Mouse (Mus musculus) adrenal gland, adult 2 months (tissue): ENCODE measurements around the gene Uqcrc2. TPM values are rescaled to one million over a fixed set of nuclear protein-coding genes. Genes with fewer than 3 reads are reported as not detected.

Experiments
- DNase-seq: peaks from one replicate; pipeline ENCODE4 v3.0.0; 2021
- polyA plus RNA-seq: library from polyadenylated mRNA; depleted of rRNA; stranded (reverse); fragments of >200 nt; gene quantifications from 2 replicates; pipeline ENCODE4 v1.2.3, GENCODE M21; 2012; rRNA removed
- total RNA-seq, 2 experiments: library from RNA; stranded (reverse); gene quantifications; 2 replicates each; pipeline ENCODE4 v1.2.3; 2021

Gene Uqcrc2
- total and polyA plus RNA-seq, 3 experiments = 29.6 to 468 (median 350) TPM

DNA sequence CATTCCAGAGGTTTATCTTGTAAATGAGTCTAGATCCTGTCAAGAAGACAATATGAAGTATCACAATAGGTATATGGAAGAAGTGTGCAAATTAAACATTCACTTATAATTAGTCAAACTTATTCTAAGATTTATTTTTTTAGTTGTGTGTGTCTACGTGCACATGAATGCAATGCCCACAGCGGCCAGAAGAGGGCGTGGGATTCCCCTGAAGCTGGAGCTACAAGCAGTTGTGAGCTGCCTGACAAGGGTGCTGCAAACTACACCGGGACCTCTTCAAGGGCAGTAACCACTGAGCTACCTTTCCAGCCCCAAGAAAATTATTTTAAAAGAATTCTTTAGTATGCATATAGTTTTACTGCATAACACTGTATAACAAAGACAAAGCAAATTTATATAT is 55.7 kb downstream of the Uqcrc2 start:
- DNase-seq = no peak

DNA sequence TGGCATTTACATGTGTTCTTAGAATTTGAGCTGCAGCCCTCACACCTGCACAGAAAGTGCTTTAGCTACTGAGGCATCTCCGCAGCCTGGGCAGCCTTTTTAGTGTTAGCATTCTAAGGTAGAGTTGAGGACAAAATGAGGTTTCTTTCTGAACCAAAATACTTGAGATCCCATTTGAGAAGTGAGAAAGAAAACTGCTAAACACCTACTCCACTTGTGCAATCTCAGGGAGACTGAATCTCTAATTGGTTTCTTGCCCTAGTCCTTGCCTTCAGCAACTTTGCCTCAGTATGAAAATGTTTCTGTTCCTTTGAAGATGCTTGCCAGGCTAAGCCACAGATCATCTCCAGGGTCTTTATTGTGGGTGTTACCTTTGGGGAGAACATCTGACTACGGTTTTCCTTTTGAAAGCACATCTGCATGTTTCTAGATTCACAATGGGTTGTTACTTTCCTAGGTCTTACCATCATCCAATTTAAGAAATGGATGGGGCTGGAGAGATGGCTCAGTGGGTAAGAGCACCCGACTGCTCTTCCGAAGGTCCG is 58.9 kb downstream of the Uqcrc2 start:
- DNase-seq = no peak

DNA sequence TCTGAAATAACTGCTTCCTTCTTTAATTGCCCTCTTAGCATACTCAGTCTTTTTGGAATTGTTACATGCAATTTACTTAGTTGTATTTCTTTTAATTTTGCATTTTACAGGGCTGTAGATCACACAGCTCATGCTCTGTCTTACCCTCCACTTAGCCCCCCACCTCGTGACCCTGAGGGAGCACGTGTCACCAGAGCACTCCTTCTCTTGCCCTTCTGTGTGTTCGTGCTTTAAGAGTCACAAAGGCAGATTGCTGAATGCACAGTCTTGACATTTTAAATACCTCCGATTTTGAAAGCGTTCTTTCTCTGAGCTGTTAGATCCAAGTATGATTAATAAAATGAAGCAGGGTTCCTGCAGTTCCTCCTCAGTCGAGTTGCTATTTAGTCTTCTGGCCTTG is 60.2 kb downstream of the Uqcrc2 start:
- peak; percentile 26 for DNase-seq

DNA sequence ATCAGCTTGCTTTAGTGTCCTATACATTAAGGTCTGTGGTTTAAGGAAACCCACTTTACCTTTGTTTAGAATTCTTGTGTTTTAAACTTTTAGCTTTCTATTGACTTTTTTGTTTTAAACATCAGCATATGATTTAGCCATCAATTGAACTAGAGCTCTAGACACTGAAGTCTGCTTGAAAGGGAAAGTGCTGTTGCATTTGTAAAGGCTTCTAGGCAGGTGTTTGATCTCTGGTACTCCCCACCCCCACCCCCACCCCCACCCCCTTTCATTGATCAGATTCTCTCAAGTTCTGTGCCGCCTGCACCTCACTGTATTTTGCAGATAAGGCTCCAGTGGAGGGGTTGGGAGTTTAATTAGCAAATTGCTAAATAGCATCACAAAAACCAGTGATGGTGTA is 60.7 kb downstream of the Uqcrc2 start:
- no peak for DNase-seq

DNA sequence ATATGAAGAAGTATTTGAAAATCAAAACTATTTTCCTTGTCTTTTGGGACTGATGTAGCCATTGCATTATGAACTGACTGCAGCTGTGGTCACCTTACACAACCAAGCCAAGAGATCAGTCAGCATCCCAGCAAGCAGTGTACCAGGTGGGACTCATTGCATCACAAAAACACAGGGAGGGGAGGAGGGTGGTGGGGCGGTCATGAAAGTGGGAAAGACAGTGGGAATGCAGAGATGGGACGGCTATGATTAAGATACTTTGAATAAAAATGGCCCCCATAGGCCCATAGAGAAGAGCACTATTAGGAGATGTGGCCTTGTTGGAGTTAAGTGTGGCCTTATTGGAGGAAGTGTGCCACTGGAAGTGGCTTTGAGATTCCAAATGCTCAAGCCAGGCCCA is 61.4 kb downstream of the Uqcrc2 start:
- no peak for DNase-seq

DNA sequence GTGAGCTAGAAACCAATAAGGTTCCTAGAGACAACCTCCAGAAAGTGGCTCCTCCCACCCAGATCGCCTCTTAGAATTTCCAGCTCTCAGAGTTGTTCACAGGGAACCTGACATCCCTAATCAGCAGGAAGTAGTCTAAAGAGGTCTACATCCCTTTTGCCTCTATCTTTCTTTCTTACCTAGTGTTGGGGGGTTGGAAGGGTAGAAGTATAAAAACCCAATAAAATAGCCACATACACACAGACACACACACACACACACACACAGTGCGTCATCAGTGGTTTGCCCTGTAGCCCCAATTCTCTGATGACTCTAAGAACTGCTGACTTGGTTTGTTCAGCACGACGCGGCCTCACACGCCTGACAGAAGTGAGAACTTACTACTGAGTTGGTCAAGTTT is 64.6 kb downstream of the Uqcrc2 start:
- DNase-seq = no peak

DNA sequence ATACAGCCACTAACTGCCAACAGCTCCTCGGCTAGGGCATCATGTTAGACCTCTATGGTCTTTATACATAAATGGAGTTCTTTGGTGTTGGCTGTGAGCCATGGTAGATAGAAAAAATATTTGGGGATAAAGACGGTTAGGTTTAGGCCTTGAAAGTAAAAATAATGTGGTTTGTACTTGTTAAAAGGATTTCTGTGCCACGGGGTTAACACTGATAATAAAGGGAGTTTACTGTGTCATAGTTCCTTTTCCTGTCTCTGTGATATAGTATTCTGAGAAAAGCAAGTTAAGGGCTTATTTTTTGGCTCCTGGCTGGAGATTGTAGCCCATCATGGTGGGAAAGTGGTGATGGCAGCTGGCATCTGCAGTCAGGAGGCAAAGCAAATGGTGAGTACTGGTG is 68.9 kb downstream of the Uqcrc2 start:
- DNase-seq = no peak

Other genes with a start within 250 kb of the Uqcrc2 start
- gene Abca16, start 225.5 kb upstream of the Uqcrc2 start, total RNA-seq = not detected
- gene Abca16, start 225.5 kb upstream of the Uqcrc2 start, polyA plus RNA-seq = not detected in 2 replicates
- gene Pdzd9, start 35.2 kb downstream of the Uqcrc2 start, total RNA-seq = not detected
- not detected in 2 replicates for gene Pdzd9, start 35.2 kb downstream of the Uqcrc2 start, polyA plus RNA-seq
- gene Mosmo, start 42.4 kb downstream of the Uqcrc2 start, total RNA-seq = 10 to 100 TPM; 29.3 to 41.6 TPM
- gene Mosmo, start 42.4 kb downstream of the Uqcrc2 start, polyA plus RNA-seq = 30.9 and 43.3 TPM in 2 replicates
- 1 to 10 TPM; 1.8 to 3.9 TPM for gene Vwa3a, start 104.1 kb downstream of the Uqcrc2 start, total RNA-seq
- gene Vwa3a, start 104.1 kb downstream of the Uqcrc2 start, polyA plus RNA-seq = 0.71 and 1.2 TPM in 2 replicates
- gene Gm5737, start 177.2 kb downstream of the Uqcrc2 start, total RNA-seq = not detected
- not detected in 2 replicates for gene Gm5737, start 177.2 kb downstream of the Uqcrc2 start, polyA plus RNA-seq
- gene Eef2k, start 207.7 kb downstream of the Uqcrc2 start, total RNA-seq = 10 to 100 TPM; 28.3 to 37.6 TPM
- 16.6 and 17.1 TPM in 2 replicates for gene Eef2k, start 207.7 kb downstream of the Uqcrc2 start, polyA plus RNA-seq